ENCODE assay signal across 10 mouse cellular contexts in genomic region chr9:58196141-58196540, GRCm38 (mm10). TPM values are rescaled to one million over a fixed set of nuclear protein-coding genes. Genes with fewer than 3 reads are reported as not detected.
DNase-seq lines count a peak whose midpoint lies in the region; ATAC-seq and TF ChIP-seq lines count a peak whose summit lies in the region.
"Had no signal": no experiment of that assay in that cellular context is flagged by ENCODE, and none has a peak within 500 bp of the region (broad histone marks: within the 10 kb centered on the region; RNA-seq: fewer than 3 reads in every experiment).

No protein-coding gene starts in this region.

- in situ Hi-C loops in ES-E14 (cut with MboI; ENCODE audit: low sequenced_read_pairs in 2 of 2, unreplicated experiment in 2 of 2), result no loop called here

- peaks cover 34% of the 10 kb centered on the region for H3K4me1 ChIP-seq in heart, embryonic 16.5 days (ENCODE audit: control insufficient read depth, insufficient read depth, low read length)
- peaks cover 4 to 34% of the 10 kb centered on the region in 2 experiments; a peak in 2 of 4 replicates for H3K4me1 ChIP-seq in ES-E14 (ENCODE audit: control insufficient read depth in 2 of 2, insufficient read depth in 2 of 2, low read length in 2 of 2, poor library complexity in 1 of 2)
- H3K4me1 ChIP-seq in forebrain, embryonic 14.5 days (ENCODE audit: control insufficient read depth, insufficient read depth, low read length), result peaks cover 18% of the 10 kb centered on the region
- peaks cover 5% of the 10 kb centered on the region; the same call in 1 of the 2 replicates for H3K4me1 ChIP-seq in liver, embryonic 15.5 days (replicated peaks)

- H3K36me3 ChIP-seq in heart, embryonic 16.5 days (ENCODE audit: control insufficient read depth, insufficient read depth), result no peaks in the 10 kb centered on the region
- no peaks in the 10 kb centered on the region for H3K36me3 ChIP-seq in ES-E14 (ENCODE audit: control insufficient read depth, insufficient read depth, low read length, poor library complexity, severe bottlenecking)
- H3K36me3 ChIP-seq in forebrain, embryonic 14.5 days (ENCODE audit: control insufficient read depth, insufficient read depth, low read length), result peaks cover 29% of the 10 kb centered on the region
- H3K36me3 ChIP-seq in liver, embryonic 15.5 days (replicated peaks), result no peaks in the 10 kb centered on the region

- H3K9ac ChIP-seq in heart, embryonic 16.5 days (ENCODE audit: low read length), result no peak overlapping the region
- H3K9ac ChIP-seq in ES-E14 (ENCODE audit: insufficient read depth, low read depth, low read length, poor library complexity, severe bottlenecking), result no peak overlapping the region
- peak overlapping the region; percentile 82 for H3K9ac ChIP-seq in forebrain, embryonic 14.5 days (ENCODE audit: low read length)
- H3K9ac ChIP-seq in liver, embryonic 15.5 days, result no peak overlapping the region

- 8% methylated on average over 14 of the region's 14 CpGs for WGBS in heart, embryonic 16.5 days
- 8% methylated on average over 14 of the region's 14 CpGs for WGBS in forebrain, embryonic 14.5 days
- WGBS in liver, embryonic 15.5 days (ENCODE audit: insufficient replicate concordance), result 4% methylated on average over 14 of the region's 14 CpGs

- H3K9me3 ChIP-seq in heart, embryonic 16.5 days (replicated peaks; ENCODE audit: control insufficient read depth, low read length), result no peaks in the 10 kb centered on the region
- H3K9me3 ChIP-seq in ES-E14 (ENCODE audit: control insufficient read depth, insufficient read depth, low read depth, low read length), result no peaks in the 10 kb centered on the region
- H3K9me3 ChIP-seq in forebrain, embryonic 14.5 days (replicated peaks; ENCODE audit: control insufficient read depth, low read length), result no peaks in the 10 kb centered on the region
- H3K9me3 ChIP-seq in liver, embryonic 15.5 days (replicated peaks), result no peaks in the 10 kb centered on the region

- intact Hi-C loops in heart, postnatal 10 days (cut with DNase I), result no loop called here

- peak overlapping the region; percentile 43 for H3K4me2 ChIP-seq in heart, embryonic 16.5 days (ENCODE audit: low read depth, low read length)
- H3K4me2 ChIP-seq in forebrain, embryonic 14.5 days (ENCODE audit: low read length), result peak overlapping the region; percentile 53
- H3K4me2 ChIP-seq in liver, embryonic 15.5 days, result peak overlapping the region; percentile 10; the same call in 1 of the 2 replicates

- DNase-seq in heart, postnatal 10 days, result no peak
- no peak for DNase-seq in ES-E14 (ENCODE audit: low read depth, low spot score)
- DNase-seq in forebrain, embryonic 14.5 days (ENCODE audit: low spot score), result no peak
- no peak for DNase-seq in gastrocnemius, postnatal 25 days
- DNase-seq in right cerebral cortex, postnatal 36 days (ENCODE audit: low spot score in 2 of 2), result no peak
- DNase-seq in testis, postnatal 14 days (ENCODE audit: low spot score), result no peak

- H3K27me3 ChIP-seq in heart, embryonic 16.5 days (ENCODE audit: control insufficient read depth, insufficient read depth, low read length), result peaks cover 77% of the 10 kb centered on the region
- H3K27me3 ChIP-seq in forebrain, embryonic 14.5 days (replicated peaks; ENCODE audit: control insufficient read depth, insufficient read depth, low read length), result peaks cover 44% of the 10 kb centered on the region
- peaks cover 82% of the 10 kb centered on the region for H3K27me3 ChIP-seq in liver, embryonic 15.5 days

- ATAC-seq in heart, embryonic 16.5 days (replicated peaks; ENCODE audit: extremely low read depth, insufficient read depth, low FRiP score), result no peak
- ATAC-seq in forebrain, embryonic 14.5 days, result no peak
- ATAC-seq in liver, embryonic 15.5 days (ENCODE audit: insufficient read depth), result no peak

- no peak overlapping the region for H3K27ac ChIP-seq in heart, embryonic 16.5 days (ENCODE audit: low read length)
- no peak overlapping the region for H3K27ac ChIP-seq in ES-E14 (ENCODE audit: insufficient read depth, low read depth, low read length, poor library complexity, severe bottlenecking)
- H3K27ac ChIP-seq in forebrain, embryonic 14.5 days (ENCODE audit: low read depth, low read length), result peak overlapping the region; percentile 96
- no peak overlapping the region for H3K27ac ChIP-seq in liver, embryonic 15.5 days (replicated peaks)

- H3K4me3 ChIP-seq in heart, embryonic 16.5 days (ENCODE audit: low read length), result peak overlapping the region; percentile 19
- peak overlapping the region; percentile 33 to 52; a peak in 2 of 4 replicates for H3K4me3 ChIP-seq in ES-E14 (ENCODE audit: insufficient read depth in 1 of 2, low read depth in 1 of 2, low read length in 2 of 2, poor library complexity in 1 of 2, severe bottlenecking in 1 of 2)
- peak overlapping the region; percentile 45 for H3K4me3 ChIP-seq in forebrain, embryonic 14.5 days (ENCODE audit: low read depth, low read length)
- no peak overlapping the region for H3K4me3 ChIP-seq in liver, embryonic 15.5 days (replicated peaks)

TF ChIP-seq in ES-E14, 5 proteins besides CTCF, POLR2A, EP300 and RAD21:
- TF ChIP-seq ZC3H11A (IDR thresholded peaks at IDR 0.05; ENCODE audit: borderline replicate concordance, low read depth, low read length) (no peak), CHD2 (IDR thresholded peaks at IDR 0.05; ENCODE audit: low read depth, low read length) (no peak), ZNF384 (IDR thresholded peaks at IDR 0.05; ENCODE audit: low read depth, low read length) (no peak), MAFK (IDR thresholded peaks at IDR 0.05; ENCODE audit: insufficient read depth, low read depth, low read length) (no peak), HCFC1 (IDR thresholded peaks at IDR 0.05; ENCODE audit: borderline replicate concordance, insufficient read depth, low read length) (no peak)

RNA-seq across cellular contexts. Expression of gene Islr, which starts 8.0 kb away (rescaled TPM):
- polyA plus RNA-seq in heart, embryonic 16.5 days (2015; fragmentation: Nextera tagmentation; extraction: Ambion mirVana), result 27.5 and 27.7 TPM in 2 replicates
- total RNA-seq in heart, postnatal 10 days (2021), result 10 to 100 TPM; 52.4 to 54.4 TPM
- 0.22 and 0.26 TPM in 2 replicates for total RNA-seq in ES-E14 (2012; rRNA removed)
- polyA plus RNA-seq in forebrain, embryonic 14.5 days (2014; fragmentation: Nextera tagmentation; extraction: Ambion mirVana), result 13.5 and 20.1 TPM in 2 replicates
- polyA plus RNA-seq in liver, embryonic 15.5 days (2015; fragmentation: Nextera tagmentation; extraction: Ambion mirVana), result 4.2 and 4.5 TPM in 2 replicates
- total RNA-seq in gastrocnemius, postnatal 25 days (2021), result 10 to 100 TPM; 29.4 to 35.7 TPM
- total RNA-seq: CH12.LX had no signal

RNA-seq across cellular contexts. Expression of gene Islr2, which starts 8.0 kb away (rescaled TPM):
- 0.07 and 0.22 TPM in 2 replicates for polyA plus RNA-seq in heart, embryonic 16.5 days (2015; fragmentation: Nextera tagmentation; extraction: Ambion mirVana)
- total RNA-seq in heart, postnatal 10 days (2021), result 1 to 10 TPM; 2.5 to 4.5 TPM
- 7.8 and 12.8 TPM in 2 replicates for total RNA-seq in ES-E14 (2012; rRNA removed)
- 118 and 123 TPM in 2 replicates for polyA plus RNA-seq in forebrain, embryonic 14.5 days (2014; fragmentation: Nextera tagmentation; extraction: Ambion mirVana)
- polyA plus RNA-seq in liver, embryonic 15.5 days (2015; fragmentation: Nextera tagmentation; extraction: Ambion mirVana), result 0.05 and 0.08 TPM in 2 replicates
- total RNA-seq in gastrocnemius, postnatal 25 days (2021), result 1 to 10 TPM; 4.2 to 4.6 TPM
- total RNA-seq: CH12.LX; liver, adult 2 months had no signal
- polyA plus RNA-seq: liver, adult 2 months had no signal

RNA-seq across cellular contexts. Expression of gene Pml, which starts 53.4 kb away (rescaled TPM):
- 11.7 and 13.8 TPM in 2 replicates for polyA plus RNA-seq in heart, embryonic 16.5 days (2015; fragmentation: Nextera tagmentation; extraction: Ambion mirVana)
- total RNA-seq in heart, postnatal 10 days (2021), result 10 to 100 TPM; 12.4 to 13.0 TPM
- total RNA-seq in ES-E14 (2012; rRNA removed), result 72.6 and 112 TPM in 2 replicates
- 5.3 and 6.0 TPM in 2 replicates for polyA plus RNA-seq in forebrain, embryonic 14.5 days (2014; fragmentation: Nextera tagmentation; extraction: Ambion mirVana)
- 19.3 and 22.0 TPM in 2 replicates for polyA plus RNA-seq in liver, embryonic 15.5 days (2015; fragmentation: Nextera tagmentation; extraction: Ambion mirVana)
- 1 to 10 TPM; 3.5 to 4.6 TPM for total RNA-seq in gastrocnemius, postnatal 25 days (2021)

RNA-seq across cellular contexts. Expression of gene Stoml1, which starts 56.8 kb away (rescaled TPM):
- 28.2 and 28.3 TPM in 2 replicates for polyA plus RNA-seq in heart, embryonic 16.5 days (2015; fragmentation: Nextera tagmentation; extraction: Ambion mirVana)
- total RNA-seq in heart, postnatal 10 days (2021), result 10 to 100 TPM; 15.5 to 15.6 TPM
- total RNA-seq in ES-E14 (2012; rRNA removed), result 51.7 and 95.7 TPM in 2 replicates
- 75.1 and 81.1 TPM in 2 replicates for polyA plus RNA-seq in forebrain, embryonic 14.5 days (2014; fragmentation: Nextera tagmentation; extraction: Ambion mirVana)
- polyA plus RNA-seq in liver, embryonic 15.5 days (2015; fragmentation: Nextera tagmentation; extraction: Ambion mirVana), result 4.1 and 5.0 TPM in 2 replicates
- total RNA-seq in gastrocnemius, postnatal 25 days (2021), result 1 to 10 TPM; 6.5 to 8.8 TPM

Comparison
In these comparisons a context has a peak if more than half of its experiments do, and no peak if none do; other contexts are left out.
1. RNA of gene Islr, which starts 8.0 kb away (total RNA-seq): 52.4 to 54.4 TPM in heart, postnatal 10 days and 29.4 to 35.7 TPM in gastrocnemius, postnatal 25 days; 0.22 to 0.26 TPM in ES-E14; every median in the first group is over 10 times any median in the second.
2. Peak in every context shown above with its lines, with median percentiles within 50 percentile points of each other: H3K4me2 ChIP-seq.